Mouse (Mus musculus): ENCODE results near the gene Usp18.

GRCm38 (mm10) chr6:121243161-121243560 is 2.5 kb upstream of the Usp18 start:
- no peak for TF ChIP-seq GATA1 (IDR thresholded peaks at IDR 0.05; ENCODE audit: borderline replicate concordance, low read length)
- TF ChIP-seq FLI1 (IDR thresholded peaks at IDR 0.05; ENCODE audit: low read length), result no peak

Data from megakaryocyte, embryonic 14.5 days (primary cell).